Mouse (Mus musculus): Measurements from ENCODE around the gene Boc.
A peak's percentile ranks its signal among the peaks of the same experiment; 100 is the strongest.

Boc gene

DNA sequence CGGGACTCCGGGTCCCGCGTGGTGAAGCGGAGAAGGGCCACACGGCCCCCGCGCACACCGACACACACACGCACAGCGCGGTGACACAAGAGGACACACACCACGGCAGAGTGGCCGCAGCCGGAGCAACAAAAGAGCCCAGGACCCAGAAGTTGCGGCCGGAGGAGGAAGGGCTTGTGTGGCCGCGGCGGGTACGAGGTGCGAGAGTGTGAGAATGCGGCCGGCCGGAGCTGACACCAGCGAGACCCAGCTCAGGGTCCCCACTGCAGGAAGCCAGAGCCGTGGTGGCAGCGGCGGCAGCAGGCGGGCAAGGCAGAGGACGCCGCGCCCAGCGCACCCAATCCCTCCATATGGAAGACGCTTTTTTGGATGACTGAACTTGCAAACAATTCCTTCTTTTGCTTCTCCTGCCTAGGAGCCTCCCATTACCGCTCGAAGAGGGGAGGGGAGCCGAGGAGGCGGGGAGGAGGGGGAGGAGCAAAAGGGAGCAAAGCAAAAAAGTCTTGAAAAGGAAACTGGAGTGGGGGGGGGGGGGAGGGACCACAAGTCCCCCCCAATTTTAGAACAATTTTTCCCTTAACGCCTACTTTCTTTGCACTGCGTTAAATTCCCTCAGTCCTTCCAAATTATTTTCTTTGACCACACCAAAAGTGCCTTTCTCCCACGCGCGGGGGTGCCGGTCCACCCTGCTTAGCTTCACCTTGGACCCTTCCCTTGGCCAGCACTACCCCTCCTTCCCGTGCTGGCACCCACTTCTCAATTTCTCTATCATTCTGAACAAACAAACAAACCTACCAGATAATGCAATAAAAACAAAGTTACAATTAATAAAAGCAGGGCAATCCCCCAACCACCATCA, at the start of gene Boc:
Boc (minus strand) TSS at position 427 of the 859 bp plus-strand sequence.
- DNase-seq = peak; percentile 37

DNA sequence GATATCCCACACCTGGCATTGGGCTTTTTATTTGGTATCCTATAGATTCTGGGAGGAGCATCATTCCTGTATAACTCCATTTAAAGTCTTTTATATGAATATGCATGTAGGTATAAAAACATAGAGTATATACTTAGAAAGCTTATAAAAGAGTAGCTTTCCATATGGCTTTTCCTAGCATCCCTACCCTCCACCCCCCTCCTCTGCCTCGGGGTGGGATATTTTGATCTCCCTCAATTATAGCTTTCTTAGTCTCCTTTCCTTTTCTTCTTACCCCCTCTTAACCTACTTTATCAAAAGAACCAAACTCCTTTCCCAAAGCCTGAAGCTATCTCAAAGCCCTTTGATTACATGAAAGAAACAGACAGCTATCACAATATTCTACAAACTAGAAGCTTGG, 47.9 kb upstream of the Boc start:
- no peak for DNase-seq

DNA sequence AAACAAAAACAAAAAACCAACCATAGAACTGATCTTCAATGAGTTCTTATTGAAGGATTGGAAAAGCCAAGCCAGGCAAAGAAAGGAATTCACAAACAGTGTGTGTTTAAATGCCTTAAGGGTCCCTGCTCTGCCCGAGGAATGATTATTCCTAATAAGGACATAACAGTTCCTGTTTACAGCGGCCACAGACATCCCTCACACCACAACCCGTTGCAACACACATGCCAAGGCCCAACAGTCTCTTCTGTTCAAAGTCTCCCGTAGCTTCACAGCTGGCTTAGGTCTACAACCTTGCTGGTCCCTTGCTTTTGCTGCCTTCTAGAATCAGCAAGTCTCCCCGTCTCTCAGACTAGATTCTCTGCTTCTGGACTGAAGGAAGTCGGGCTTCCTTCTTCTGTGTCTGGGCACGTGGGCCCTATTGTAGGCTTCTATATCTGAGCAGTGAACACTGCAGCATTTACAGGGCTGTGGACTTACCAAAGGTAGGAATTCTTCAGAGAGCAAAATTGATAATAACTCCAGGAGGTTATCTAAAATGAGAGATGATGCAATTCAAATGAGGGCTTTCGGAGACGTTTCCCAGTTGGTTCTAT, 45.4 kb upstream of the Boc start:
- DNase-seq = no peak

DNA sequence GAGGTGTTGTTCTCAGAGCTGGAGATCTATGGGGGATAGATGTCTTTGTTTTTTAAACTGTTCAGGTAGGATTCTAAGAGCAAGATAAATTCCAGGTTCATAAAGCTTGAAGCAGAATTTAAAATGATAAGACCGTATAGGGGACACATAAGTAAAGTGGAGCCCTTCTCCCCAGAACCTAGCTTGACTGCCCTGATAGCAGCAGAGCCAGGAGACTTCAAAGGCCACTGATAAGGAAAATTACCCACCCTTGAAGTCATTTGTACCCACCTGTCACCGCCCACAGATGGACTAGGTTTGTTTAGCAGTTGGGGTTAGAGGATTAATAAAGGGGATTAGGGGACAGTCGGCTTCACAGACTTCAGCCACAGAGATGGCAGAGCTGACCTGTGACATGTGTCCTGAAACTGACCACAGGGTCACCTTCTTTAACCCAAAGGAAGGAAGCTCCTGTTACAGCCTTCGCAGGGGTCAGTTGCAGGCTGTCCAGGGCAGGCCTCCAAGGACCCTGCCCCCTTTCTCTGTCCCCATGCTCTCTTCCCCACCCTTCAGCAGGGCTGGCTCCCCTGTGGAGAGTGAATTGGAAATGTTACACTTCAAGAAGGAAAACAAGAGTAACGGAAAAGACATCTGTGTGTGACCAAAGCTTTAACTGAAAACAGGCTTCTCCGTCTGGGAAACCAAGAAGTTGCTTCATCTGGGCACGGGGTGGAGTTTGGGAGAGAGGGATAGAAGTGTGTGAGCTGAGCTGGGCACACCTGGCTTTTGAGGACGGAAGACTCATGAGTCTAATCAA, 43.5 kb upstream of the Boc start:
- no peak for DNase-seq

DNA sequence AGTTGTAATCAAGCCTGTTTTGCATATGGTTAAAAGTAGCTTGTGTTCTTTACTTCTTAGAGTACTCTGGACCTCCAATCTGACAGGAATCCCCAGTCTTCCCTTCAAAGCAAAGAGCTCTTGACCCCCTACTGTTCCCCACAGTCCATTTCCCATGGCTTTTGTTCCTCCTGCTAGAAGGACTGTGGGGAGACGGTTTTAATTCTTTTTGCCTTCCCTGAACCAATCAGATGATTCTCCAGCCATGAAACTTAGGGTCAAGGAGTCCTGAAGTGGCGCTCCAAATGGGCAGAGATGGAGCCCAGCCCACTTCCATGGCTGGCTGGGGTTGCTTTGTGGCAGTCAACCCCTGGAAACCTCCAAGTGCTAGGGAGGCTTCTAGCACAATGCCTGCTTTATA, 42.5 kb upstream of the Boc start:
- DNase-seq = no peak

DNA sequence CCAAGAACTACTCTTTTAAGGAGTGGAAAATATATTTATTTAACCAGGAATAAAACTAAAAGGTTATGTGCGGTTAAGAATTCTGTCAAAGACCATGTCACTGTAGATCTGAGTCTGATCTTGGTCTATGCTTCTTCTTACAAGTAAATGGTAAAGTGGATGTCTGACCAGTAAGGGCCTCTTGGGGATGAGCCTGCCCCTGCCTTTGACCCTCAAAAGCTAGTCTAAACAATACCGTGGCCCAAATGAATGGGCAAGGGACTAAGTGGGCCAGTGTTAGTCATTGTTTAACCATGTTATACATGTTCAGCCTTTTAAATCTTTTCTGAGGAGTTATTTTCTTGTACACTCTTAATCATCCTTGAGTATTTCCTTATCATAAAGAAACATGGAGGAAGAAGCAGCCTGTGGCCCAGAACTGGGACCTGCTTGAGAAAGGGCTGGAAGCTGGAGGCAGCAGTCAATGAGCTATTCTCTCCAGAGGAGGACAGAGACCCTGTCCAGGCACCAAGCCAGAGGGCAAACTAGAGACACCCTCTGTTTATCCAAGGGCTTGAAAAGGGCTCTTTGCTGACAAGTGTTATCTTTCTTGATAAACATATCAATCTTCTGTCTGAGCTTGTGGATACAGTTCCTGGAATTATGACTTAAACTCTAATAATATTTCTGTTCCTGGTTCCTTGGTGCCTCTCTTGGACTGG, 38.6 kb upstream of the Boc start:
- DNase-seq = no peak

DNA sequence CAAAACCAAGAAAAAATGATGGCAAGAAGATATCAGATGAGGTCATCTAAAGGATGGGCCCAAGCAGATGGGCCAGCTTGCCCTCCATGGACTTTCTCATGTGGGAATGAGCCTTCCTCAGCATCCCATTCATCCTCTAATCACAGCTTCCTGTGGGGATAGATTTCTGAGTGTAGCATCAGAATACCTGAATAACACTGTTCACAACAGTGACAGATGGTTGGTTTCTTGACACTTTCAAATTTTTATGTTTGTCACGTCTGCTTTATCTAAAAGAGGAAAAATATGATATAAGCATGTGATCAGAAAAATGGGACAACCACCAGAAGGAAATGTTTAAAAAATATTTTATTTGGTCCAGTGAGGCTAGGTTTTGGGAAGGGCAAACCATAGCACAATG, 30.8 kb upstream of the Boc start:
- DNase-seq = no peak

DNA sequence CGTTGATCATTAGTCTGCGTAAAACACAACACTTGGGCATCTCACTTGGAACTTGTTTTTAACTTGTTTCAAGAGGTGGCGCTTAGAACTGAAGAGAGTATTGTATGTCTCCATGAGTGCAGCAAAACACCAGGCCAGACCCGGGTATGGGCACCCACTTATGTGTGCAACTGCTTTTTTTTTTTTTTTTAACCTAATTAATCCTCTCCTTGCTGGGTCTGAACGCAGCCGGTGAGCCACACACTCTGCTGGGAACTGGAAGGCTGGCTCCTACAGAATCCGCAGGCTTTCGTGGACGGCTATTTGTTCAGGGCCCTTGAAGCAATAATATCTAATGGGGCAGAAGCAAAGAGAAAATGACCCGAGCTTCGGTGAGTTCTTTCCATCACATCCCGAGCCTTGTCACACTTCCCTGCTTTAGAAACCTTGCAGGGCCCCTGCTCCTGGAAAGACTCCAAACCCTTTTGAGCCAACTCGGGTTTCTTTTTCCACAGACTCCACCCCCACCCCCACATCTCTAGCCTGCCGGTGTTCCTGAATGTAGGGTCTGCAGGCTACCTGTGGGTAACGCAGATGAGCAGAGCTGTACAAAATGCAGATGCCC, 20.8 kb upstream of the Boc start:
- DNase-seq = no peak

DNA sequence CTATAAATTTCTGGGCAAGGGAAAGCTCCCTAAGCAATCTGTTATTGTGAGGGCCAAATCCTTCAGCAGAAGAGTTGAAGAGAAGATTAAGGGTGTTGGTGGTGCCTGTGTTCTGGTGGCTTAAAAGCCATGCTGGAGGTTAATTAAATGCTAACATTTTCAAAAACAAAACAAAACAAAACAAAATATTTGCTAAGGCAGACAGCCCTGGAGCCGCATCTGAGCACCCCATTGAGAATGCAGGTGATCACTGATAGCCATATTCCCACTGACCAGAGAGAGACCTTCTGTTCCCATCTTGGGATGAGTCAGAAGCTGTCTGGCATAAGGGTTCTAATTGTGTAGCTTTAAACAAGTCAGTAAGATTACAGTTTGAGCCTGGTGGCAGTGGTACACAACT, 19.9 kb upstream of the Boc start:
- DNase-seq = no peak

DNA sequence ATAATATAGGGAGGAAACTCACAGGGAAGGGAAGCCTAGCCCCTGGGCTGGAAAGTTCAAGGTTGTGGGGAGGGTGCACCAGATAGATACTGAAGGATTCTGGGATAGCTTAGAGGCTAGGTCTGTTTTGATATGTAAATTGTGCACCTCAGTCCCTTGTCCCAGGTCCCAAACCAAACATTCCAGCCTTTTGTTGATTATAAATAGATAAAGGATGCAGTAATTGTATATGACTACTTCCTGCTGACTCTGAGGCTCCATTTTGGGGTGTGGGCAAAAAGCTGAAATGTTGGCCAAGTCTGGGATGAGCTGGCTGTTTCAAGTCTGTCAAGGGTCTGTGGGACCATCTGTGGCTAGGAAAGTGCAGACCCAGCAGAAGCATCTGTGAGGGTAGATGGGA, 9.4 kb upstream of the Boc start:
- DNase-seq = no peak

DNA sequence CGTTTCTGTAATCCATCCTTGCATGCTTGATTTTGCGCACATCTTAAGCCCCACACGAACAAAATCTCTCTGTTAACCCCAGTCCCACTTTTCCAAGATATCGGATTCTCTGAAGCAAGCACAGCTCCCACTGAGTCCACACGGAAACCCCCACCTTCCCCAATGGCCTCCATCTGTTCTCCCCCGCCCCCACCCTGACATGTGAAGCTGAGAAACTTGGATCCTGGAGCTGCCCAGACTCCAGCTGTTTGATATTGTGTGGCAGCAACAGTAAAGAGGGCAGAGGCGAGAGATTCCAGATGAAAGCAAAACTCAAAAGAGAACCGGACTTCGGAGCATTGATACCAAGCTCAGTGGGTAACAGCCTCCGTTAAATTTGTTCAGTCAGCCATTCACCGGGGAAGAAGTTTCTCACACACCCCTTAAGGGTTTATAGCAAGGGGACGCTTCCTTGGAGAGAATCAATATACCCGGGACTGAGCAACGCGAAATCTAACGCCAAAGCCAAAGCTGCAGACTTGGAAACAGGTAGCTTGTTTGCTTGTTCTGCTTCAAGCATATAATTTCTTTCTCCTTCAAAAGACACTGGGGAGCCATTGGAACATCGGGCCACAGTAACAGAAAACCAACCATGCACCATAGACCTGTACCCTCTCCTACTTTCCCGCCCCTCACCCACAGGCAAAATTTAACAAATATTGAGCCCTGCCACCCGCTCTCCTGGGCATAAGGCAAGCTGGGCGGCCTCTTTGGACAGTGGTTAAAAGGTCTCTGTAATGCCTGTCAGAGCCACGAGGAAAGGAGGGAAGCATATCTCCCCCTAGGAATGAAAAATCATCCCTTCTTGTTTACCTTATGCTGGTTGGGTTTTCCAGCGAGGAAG, 6.9 kb upstream of the Boc start:
- DNase-seq = no peak

DNA sequence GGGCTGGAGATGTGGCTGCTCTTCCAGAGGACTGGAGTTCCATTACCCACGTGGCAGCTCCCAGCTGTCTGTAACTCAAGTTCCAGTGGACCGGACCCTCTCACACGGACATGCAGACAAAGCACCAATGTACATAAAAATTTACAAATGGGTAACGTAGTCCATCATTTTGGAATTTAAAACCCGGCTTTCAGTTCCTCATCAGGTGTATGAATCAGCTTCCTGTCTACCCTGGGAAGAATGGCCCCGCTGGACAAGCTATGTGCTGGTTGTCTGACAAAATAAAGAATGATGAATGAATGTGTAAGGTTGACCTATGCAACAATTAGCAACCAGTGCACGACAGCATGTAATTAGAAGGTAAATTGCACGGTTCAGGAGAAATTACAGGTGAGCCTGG, 5.7 kb upstream of the Boc start:
- DNase-seq = no peak

DNA sequence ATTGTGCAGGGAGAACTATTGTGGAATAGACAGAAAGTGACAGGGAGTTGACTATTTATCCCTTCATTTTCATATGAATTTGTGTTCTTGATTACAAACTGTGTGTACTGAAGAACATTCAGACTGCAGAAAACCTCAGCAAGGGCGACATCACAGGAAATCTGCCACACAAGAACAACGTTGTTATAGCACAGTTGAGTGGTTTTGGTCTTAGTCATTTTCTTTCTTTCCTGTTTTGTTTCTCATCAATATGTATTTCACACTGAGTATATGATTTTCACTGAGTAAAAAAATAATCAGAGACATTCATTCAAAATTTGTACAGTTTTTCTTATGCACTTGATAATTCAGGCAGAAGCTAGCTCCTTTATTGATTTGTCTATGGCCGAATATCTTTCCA, 3.4 kb upstream of the Boc start:
- DNase-seq = no peak

DNA sequence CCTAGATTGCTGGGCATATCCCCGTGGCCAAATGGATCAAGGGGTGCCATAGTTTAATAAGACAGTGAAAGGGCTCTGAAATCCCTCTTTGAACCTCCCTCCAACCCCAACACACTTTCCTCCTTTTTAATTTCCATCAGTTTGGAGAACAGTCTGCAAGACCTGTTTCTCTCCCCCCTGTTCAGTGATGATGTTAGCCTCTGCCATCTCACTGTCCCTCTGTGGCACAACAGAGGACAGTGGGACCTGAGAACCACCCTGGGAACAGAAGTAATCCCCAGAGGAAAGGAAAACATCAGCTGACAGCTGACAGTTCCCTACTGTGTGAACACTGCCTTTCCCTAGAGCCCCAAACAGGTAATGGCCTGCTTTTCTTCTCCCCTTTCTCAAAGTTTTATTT, 1.5 kb upstream of the Boc start:
- no peak for DNase-seq

DNA sequence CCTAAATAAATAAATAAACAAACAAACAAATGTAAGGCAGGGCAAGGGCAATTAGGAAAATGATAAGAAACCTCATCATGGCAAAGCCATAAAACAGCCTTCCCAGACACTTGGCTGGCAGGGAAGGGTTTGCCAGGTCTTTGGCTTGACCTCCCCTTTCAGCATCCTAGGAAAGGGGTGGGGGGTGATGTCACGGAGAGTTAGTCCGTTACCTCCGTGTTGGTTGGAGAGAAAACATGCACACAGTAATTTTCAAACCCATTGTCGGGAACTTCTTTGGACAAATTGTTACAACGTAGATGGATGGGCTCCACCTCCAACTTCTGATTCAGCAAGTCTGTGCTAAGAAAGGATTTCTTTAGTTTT, 616 bp upstream of the Boc start:
- DNase-seq = no peak

DNA sequence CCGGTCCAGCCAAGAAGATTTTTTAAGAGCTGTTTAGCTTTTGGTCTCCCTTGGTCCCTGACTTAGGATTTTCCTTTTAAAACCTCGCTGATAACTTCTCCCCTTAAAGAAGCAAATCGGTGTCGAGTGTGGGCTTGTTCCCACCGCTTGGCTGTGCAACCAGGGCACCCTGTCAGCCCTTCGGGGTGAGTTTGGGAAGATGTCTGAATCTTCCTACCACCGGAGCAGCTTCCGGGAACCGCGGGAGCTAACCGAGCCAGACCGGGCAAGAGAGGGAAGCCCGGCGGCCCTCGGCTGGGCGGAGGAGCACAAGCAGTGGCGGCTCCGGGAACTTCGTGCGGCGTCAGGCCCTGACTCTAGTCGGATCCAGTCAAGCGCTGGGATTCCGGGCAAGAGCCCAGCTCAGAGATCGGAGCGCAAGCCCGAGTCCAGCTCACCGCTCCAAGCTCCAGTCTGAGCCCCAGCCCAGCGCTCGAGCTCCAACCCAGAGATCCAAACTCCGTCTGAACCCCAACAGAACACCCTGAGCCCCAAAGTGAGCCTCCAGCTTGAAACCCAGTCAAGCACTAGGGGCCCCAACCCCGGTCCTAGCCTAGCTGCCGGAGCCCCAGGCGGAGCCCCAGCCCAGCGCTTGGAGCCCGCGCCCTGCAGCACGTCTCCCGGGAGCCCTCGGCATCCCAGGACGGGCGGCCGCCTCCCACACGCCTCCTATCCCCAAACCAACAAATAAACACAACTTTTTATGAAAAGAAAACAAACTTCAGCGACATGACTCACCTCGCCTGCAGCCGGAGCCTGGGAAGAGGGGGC, 831 bp downstream of the Boc start:
- DNase-seq = peak; percentile 42

DNA sequence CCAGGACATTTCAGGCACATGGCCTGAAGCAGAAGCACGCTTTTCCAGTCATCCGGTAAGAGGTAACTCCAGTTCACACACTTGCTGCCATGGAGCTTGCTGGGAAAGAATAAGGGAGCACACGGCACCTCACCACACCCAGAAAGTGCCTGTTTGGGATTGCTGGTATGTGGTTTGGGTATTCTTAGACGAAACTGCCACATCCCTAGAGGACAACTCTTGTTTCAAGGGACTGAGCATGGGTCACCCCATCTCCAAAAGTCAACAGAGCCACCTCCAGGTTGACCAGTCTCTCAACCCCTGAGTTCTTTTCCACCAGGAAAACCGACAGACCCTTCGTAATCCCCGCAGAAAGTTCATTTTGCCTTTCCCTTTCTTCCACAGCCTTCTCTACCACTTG, 1.6 kb downstream of the Boc start:
- no peak for DNase-seq

DNA sequence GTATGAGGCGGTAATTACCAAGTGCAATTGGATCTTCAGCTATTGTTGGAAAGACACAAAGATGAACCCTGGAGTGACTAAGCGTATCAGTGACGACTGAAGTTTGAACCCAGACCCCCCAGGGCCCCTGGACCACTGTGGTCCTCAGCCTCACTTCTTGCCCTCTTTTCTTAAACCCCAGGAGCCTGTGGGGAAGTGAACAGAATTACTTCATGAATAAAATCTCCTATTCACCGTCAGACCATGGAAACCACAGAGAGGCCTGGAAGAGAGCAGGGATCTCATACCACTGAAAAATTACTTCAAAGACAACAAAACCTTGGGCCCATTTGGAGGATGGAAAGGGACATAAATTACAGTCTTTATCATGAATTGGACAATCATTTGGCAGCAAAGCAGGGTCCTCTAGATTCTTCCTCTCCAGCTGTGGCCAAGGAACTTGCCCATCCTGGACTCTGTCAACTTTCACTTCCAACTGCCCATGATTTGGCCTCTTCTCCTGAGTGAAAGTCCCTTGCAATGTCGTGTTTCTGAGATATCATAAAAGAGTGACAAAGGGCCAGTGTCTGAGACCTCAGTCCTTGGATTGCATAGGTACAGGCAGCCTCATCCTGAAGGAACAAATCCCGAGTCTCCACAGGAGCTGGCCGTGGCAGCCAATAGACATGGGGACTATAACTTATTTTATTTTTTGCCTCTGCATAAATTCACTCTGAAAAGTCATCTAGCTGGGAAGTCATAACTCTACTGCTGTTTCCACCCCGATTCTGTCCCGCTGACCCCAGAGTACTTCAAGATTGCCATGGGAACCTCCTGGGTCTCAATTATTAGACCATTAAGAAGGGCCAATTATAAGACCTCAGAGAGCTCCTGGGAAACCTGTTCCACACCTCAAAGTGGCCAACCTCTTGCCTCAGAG, 2.6 kb downstream of the Boc start:
- DNase-seq = no peak

DNA sequence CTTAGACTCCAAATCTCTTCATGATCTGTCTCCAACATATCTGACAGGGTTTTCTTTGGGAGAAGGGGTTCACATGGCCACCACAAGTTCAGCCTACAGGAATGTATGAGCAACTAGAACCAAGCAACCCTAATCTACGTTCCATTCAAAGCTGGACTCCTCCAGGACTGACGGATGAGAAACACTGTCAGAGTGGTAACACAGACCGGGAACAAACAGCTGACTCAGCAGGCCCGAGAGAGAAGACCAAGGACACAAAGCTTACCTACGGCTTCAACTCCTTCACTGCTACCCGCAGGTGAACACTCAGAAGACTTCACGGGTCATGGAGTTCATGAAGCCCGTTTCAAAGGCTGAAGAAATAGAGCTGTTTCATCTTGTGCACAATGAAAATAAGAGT, 4.8 kb downstream of the Boc start:
- no peak for DNase-seq

DNA sequence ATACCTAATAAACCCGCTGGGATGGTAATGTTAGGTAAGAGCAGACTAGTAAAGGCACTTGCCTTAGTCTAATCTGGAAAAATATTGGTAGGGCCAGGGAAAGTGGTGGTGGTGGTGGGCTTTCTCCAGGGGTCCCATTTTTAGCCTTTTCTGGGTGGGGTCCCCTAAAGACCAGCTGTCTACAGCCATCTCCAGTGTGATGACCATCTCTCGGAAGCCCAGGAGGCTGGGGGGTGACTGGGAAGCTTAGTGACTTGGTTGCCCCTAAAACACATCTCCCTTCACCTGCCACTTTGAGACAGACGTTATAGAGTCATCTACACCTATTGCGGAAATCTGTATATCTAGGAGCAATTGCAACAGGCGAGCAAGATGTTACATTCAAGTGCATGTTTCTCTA, 6.0 kb downstream of the Boc start:
- DNase-seq = no peak
